Mouse (Mus musculus): ENCODE results near the gene Selenop. TPM values are rescaled to one million over a fixed set of nuclear protein-coding genes. Genes with fewer than 3 reads are reported as not detected.
"Not testable (repeated sequence)": the region's sequence is repeated elsewhere in the genome, so short reads cannot be mapped to it uniquely, and the experiment has no call there.

Selenop gene
- total RNA-seq (2012; rRNA removed): 0.42 and 0.50 TPM in 2 replicates
- polyA plus RNA-seq (2012; ENCODE audit: insufficient read depth in 1 of 2, insufficient read length in 2 of 2, low read depth in 1 of 2, low replicate concordance in 2 of 2, missing spikeins in 1 of 2): not detected

DNA sequence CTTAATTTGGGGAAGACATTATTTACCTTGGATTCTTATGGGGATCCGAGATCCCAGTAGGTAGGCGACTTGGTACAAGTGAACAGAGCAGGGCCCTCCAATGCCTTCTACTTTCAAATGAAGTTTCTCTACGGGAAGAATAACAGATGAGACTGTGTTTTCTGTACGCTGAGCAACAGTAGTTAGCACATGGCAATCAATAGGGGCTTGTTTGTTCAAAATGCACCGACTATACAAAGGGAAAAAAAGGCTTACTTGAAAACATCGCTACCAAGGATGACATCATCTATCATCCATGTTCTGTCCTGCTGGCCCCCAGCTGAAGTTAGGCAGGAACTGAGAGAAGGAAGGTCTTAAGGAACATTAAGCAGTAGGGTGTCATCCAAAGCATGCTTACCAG, at the start of gene Selenop:
Gene Selenop (plus strand): TSS at position 301 of the 400 bp plus-strand sequence.
- Histone ChIP-seq H3K27me3 (ENCODE audit: control insufficient read depth in 1 of 2, insufficient read depth in 2 of 2, low read length in 2 of 2) (no peaks in the 10 kb centered on the region), H3K79me2 (ENCODE audit: control insufficient read depth, insufficient read depth, low read length, poor library complexity) (no peaks in the 10 kb centered on the region), H3K4me3 (ENCODE audit: control insufficient read depth in 1 of 2, insufficient read depth in 1 of 2, low read depth in 2 of 2, low read length in 2 of 2) (no peak within 1 kb of the TSS), H3K9ac (ENCODE audit: control insufficient read depth, low read depth, low read length, poor library complexity, severe bottlenecking) (no peak within 1 kb of the TSS), H3K4me1 (ENCODE audit: control insufficient read depth in 1 of 2, insufficient read depth in 2 of 2, low read length in 2 of 2) (no peaks in the 10 kb centered on the region), H3K27ac (ENCODE audit: control insufficient read depth, low read depth, low read length) (no peak within 1 kb of the TSS), H3K36me3 (ENCODE audit: control insufficient read depth in 1 of 2, insufficient read depth in 2 of 2, low read length in 2 of 2) (no peaks in the 10 kb centered on the region), H3K9me3 (replicated peaks; ENCODE audit: insufficient read depth, low read length) (no peaks in the 10 kb centered on the region)
- no peak for DNase-seq (ENCODE audit: low read depth, low spot score)
- no peak for TF ChIP-seq MYC (IDR thresholded peaks at IDR 0.05; ENCODE audit: low read depth, low read length)
- TF ChIP-seq ZKSCAN1 (IDR thresholded peaks at IDR 0.05; ENCODE audit: low read depth, low read length): no peak
- no peak for TF ChIP-seq USF1 (IDR thresholded peaks at IDR 0.05; ENCODE audit: low read depth, low read length)
- no peak for TF ChIP-seq POLR2A (IDR thresholded peaks at IDR 0.05; ENCODE audit: control insufficient read depth in 1 of 2, insufficient read depth in 1 of 2, low read depth in 1 of 2, low read length in 2 of 2, poor library complexity in 1 of 2)
- TF ChIP-seq RCOR1 (IDR thresholded peaks at IDR 0.05; ENCODE audit: low read depth, low read length): no peak
- TF ChIP-seq RAD21 (IDR thresholded peaks at IDR 0.05; ENCODE audit: low read depth, low read length): no peak
- TF ChIP-seq ELF1 (IDR thresholded peaks at IDR 0.05; ENCODE audit: low read depth, low read length): no peak

DNA sequence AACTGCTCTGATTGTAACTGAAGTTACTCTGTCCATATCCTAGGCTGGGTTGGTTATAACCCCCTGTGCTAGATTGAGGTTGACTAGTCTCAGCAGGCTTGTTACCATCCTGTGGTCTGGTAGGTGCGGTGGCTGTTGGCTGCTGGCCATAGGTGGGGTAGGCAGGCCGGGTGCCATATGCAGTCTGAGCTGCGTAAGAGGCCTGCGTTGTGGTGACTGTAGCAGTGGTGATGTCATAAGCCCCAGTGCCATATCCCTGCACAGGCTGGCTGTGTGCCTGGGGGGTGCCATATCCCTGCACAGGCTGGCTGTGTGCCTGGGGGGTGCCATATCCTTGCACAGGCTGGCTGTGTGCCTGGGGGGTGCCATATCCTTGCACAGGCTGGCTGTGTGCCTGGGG, 49.7 kb upstream of the Selenop start:
- H3K27me3 ChIP-seq (ENCODE audit: control insufficient read depth in 1 of 2, insufficient read depth in 2 of 2, low read length in 2 of 2); H3K4me1 ChIP-seq (ENCODE audit: control insufficient read depth in 1 of 2, insufficient read depth in 2 of 2, low read length in 2 of 2); H3K9me3 ChIP-seq (replicated peaks; ENCODE audit: insufficient read depth, low read length); H3K9ac ChIP-seq (ENCODE audit: control insufficient read depth, low read depth, low read length, poor library complexity, severe bottlenecking); DNase-seq (ENCODE audit: low read depth, low spot score); H3K27ac ChIP-seq (ENCODE audit: control insufficient read depth, low read depth, low read length); H3K36me3 ChIP-seq (ENCODE audit: control insufficient read depth in 1 of 2, insufficient read depth in 2 of 2, low read length in 2 of 2); H3K79me2 ChIP-seq (ENCODE audit: control insufficient read depth, insufficient read depth, low read length, poor library complexity); H3K4me3 ChIP-seq (ENCODE audit: control insufficient read depth in 1 of 2, insufficient read depth in 1 of 2, low read depth in 2 of 2, low read length in 2 of 2): not testable (repeated sequence)

DNA sequence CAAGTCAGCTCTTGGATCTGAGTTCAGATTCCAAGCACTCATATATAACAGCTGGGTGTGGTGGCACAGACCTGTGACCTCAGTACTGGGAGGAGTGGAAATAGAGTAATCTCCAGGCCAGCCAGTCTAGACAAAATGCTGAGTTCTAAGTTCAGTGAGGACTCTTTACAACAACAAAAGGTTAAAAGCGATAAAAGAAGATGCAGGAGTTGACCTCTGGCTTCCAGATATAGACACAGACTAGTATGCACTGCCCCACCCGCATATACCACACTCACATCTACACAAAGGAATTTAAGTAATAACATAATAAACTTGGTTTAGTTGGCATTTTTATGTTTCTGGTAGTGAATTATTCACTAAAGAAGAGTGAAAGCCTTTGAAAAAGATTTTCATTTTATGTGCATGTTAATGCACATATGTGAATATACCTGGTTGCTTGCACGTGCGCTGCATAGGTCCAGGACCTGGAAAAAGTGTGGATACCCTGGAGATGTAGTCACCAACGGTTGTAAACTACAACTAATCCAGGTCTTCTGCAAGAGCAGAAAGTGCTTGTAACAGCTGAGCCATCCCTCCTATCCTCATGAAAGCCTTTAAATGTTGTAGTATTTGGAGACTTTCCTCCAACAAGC, 45.4 kb upstream of the Selenop start:
- no peaks in the 10 kb centered on the region for H3K27me3 ChIP-seq (ENCODE audit: control insufficient read depth in 1 of 2, insufficient read depth in 2 of 2, low read length in 2 of 2)
- H3K4me3 ChIP-seq (ENCODE audit: control insufficient read depth in 1 of 2, insufficient read depth in 1 of 2, low read depth in 2 of 2, low read length in 2 of 2): no peak overlapping the region
- H3K27ac ChIP-seq (ENCODE audit: control insufficient read depth, low read depth, low read length): no peak overlapping the region
- TF ChIP-seq EP300 (IDR thresholded peaks at IDR 0.05; ENCODE audit: low read depth in 1 of 2, low read length in 2 of 2): no peak
- no peak for TF ChIP-seq POLR2A (IDR thresholded peaks at IDR 0.05; ENCODE audit: control insufficient read depth in 1 of 2, insufficient read depth in 1 of 2, low read depth in 1 of 2, low read length in 2 of 2, poor library complexity in 1 of 2)
- no peak for TF ChIP-seq UBTF (IDR thresholded peaks at IDR 0.05; ENCODE audit: borderline replicate concordance, insufficient read depth, low read depth, low read length)
- TF ChIP-seq MYB (IDR thresholded peaks at IDR 0.05; ENCODE audit: low read depth, low read length): no peak
- no peak for TF ChIP-seq MAX (IDR thresholded peaks at IDR 0.05; ENCODE audit: low read length)
- TF ChIP-seq MYC (IDR thresholded peaks at IDR 0.05; ENCODE audit: low read depth, low read length): no peak
- TF ChIP-seq MEF2A (IDR thresholded peaks at IDR 0.05; ENCODE audit: extremely low read depth, insufficient replicate concordance, low read depth, low read length, poor library complexity, severe bottlenecking): no peak
- TF ChIP-seq TCF12 (IDR thresholded peaks at IDR 0.05; ENCODE audit: low read depth, low read length): no peak
- TF ChIP-seq GATA1 (IDR thresholded peaks at IDR 0.05; ENCODE audit: low read depth, low read length): no peak
- TF ChIP-seq USF1 (IDR thresholded peaks at IDR 0.05; ENCODE audit: low read depth, low read length): no peak
- no peak for TF ChIP-seq RAD21 (IDR thresholded peaks at IDR 0.05; ENCODE audit: low read depth, low read length)
- TF ChIP-seq CHD1 (IDR thresholded peaks at IDR 0.05; ENCODE audit: low read depth, low read length): no peak
- no peak for TF ChIP-seq CTCF (IDR thresholded peaks at IDR 0.05 in 2 of 3, conservative IDR thresholded peaks at IDR 0.05 in 1 of 3; ENCODE audit: control insufficient read depth in 1 of 3, insufficient read depth in 1 of 3, low read depth in 2 of 3, low read length in 3 of 3, poor library complexity in 1 of 3, severe bottlenecking in 1 of 3)
- TF ChIP-seq POLR2AphosphoS5 (IDR thresholded peaks at IDR 0.05; ENCODE audit: borderline replicate concordance, low read depth, low read length): no peak
- no peak for DNase-seq (ENCODE audit: low read depth, low spot score)
- no peaks in the 10 kb centered on the region for H3K9me3 ChIP-seq (replicated peaks; ENCODE audit: insufficient read depth, low read length)
- H3K79me2 ChIP-seq (ENCODE audit: control insufficient read depth, insufficient read depth, low read length, poor library complexity): no peaks in the 10 kb centered on the region
- H3K4me1 ChIP-seq (ENCODE audit: control insufficient read depth in 1 of 2, insufficient read depth in 2 of 2, low read length in 2 of 2): no peaks in the 10 kb centered on the region
- no peaks in the 10 kb centered on the region for H3K36me3 ChIP-seq (ENCODE audit: control insufficient read depth in 1 of 2, insufficient read depth in 2 of 2, low read length in 2 of 2)
- H3K9ac ChIP-seq (ENCODE audit: control insufficient read depth, low read depth, low read length, poor library complexity, severe bottlenecking): no peak overlapping the region

Measured in MEL (cell line).